Mouse (Mus musculus) heart, postnatal 0 days (tissue): ENCODE measurements around the gene Gmds.

Experiments
- CTCF ChIP-seq: IDR thresholded peaks from 2 replicates; pipeline ENCODE4 v1.5.1; 2016; ENCODE audit warnings: antibody characterized with exemption, control low read depth, low read depth
- EP300 ChIP-seq: IDR thresholded peaks from 2 replicates; pipeline ENCODE4 v1.6.1; 2016; ENCODE audit warnings: antibody characterized with exemption, low read depth

- TF ChIP-seq CTCF = no peak
- no peak for TF ChIP-seq EP300
These were observed 532.6 kb downstream of the Gmds start for GRCm38 (mm10) chr13:31805831-31806427.
